Mouse (Mus musculus): ENCODE measurements around the gene Wdr62. TPM values are rescaled to one million over a fixed set of nuclear protein-coding genes. Genes with fewer than 3 reads are reported as not detected.

Gene Wdr62
- total and polyA plus RNA-seq, 2 experiments, result 0.55 to 5.9 TPM

GRCm38 (mm10) chr7:30194101-30194831 is 86.0 kb downstream of the Wdr62 start:
- Histone ChIP-seq H3K36me3 (ENCODE audit: control insufficient read depth, insufficient read depth, low read length) (peaks cover 11% of the 10 kb centered on the region), H3K4me1 (ENCODE audit: control insufficient read depth, insufficient read depth, low read length) (peaks cover 3% of the 10 kb centered on the region; the same call in 1 of the 2 replicates), H3K27ac (replicated peaks; ENCODE audit: insufficient read depth, low read depth, low read length) (peak overlapping the region; percentile 66), H3K9ac (ENCODE audit: low read depth, low read length) (peak overlapping the region; percentile 79), H3K4me3 (ENCODE audit: insufficient read depth, low read depth, low read length) (peak overlapping the region; percentile 78), H3K79me2 (ENCODE audit: control insufficient read depth, insufficient read depth, low read length) (no peaks in the 10 kb centered on the region; the same call in 1 of the 2 replicates), H3K27me3 (ENCODE audit: control insufficient read depth, insufficient read depth, low read length) (no peaks in the 10 kb centered on the region)
- under 1% methylated on average over 25 of the region's 26 CpGs for WGBS
- TF ChIP-seq POLR2A (IDR thresholded peaks at IDR 0.05; ENCODE audit: extremely low read depth, insufficient read depth, low read length), result no peak
- TF ChIP-seq CTCF (IDR thresholded peaks at IDR 0.05; ENCODE audit: low read depth, low read length), result no peak
- peak; percentile 57 for DNase-seq (ENCODE audit: extremely low read depth, low read depth, low spot score)

DNA sequence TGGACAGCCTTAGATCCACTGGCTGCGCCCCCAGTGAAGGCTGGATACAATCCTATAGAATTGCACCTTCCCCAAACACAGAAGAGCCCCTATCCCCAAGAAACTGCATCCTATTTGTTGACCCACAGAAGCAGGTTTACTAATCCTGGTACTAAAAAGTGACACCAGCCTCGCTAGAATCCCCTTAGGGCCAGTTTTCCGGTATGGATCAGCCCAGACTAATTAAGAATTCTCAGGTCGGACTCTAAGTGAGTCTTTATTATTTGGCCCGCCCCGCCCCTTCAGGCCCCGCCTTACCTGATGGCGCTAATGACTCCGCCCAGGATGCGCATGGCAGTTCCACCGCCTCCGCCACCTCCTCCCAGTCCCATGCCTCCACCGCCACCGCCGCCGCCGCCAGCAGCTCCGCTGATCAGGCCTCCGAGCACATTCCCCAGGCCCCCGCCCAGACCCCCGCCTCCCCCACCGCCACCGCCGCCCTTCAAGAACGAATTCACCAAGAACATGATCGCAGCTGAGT is 86.6 kb downstream of the Wdr62 start:
- WGBS, result 4% methylated on average over 26 of the region's 26 CpGs
- DNase-seq (ENCODE audit: extremely low read depth, low read depth, low spot score), result peak; percentile 54
- no peak for TF ChIP-seq CTCF (IDR thresholded peaks at IDR 0.05; ENCODE audit: low read depth, low read length)
- no peak for TF ChIP-seq POLR2A (IDR thresholded peaks at IDR 0.05; ENCODE audit: extremely low read depth, insufficient read depth, low read length)

DNA sequence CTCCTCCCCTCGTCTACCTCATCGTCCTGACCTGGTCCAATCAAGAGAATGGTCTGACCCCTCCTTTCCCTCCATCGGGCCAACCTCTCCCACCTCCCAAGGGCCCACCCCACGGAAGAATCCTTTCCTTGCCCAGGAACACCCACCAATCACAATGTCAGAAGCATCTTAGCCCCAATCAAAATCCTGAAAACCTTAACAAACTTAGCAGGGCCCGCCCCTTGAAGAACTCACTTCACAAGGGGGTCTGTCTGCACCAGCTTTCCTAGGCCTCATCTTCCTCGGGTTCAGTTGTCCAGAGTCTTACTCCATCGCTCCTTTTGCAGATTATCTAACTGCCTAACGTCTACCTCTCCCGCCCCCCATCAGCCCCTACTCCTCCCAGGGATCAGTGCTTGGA is 87.2 kb downstream of the Wdr62 start:
- DNase-seq (ENCODE audit: extremely low read depth, low read depth, low spot score), result no peak
- peaks cover 15% of the 10 kb centered on the region for H3K36me3 ChIP-seq (ENCODE audit: control insufficient read depth, insufficient read depth, low read length)
- TF ChIP-seq POLR2A (IDR thresholded peaks at IDR 0.05; ENCODE audit: extremely low read depth, insufficient read depth, low read length), result no peak
- H3K4me1 ChIP-seq (ENCODE audit: control insufficient read depth, insufficient read depth, low read length), result peaks cover 3% of the 10 kb centered on the region; the same call in 1 of the 2 replicates
- no peak overlapping the region for H3K4me3 ChIP-seq (ENCODE audit: insufficient read depth, low read depth, low read length)
- WGBS, result 71% methylated on average over 9 of the region's 9 CpGs
- no peaks in the 10 kb centered on the region; the same call in 1 of the 2 replicates for H3K79me2 ChIP-seq (ENCODE audit: control insufficient read depth, insufficient read depth, low read length)
- no peak overlapping the region for H3K27ac ChIP-seq (replicated peaks; ENCODE audit: insufficient read depth, low read depth, low read length)
- no peaks in the 10 kb centered on the region for H3K27me3 ChIP-seq (ENCODE audit: control insufficient read depth, insufficient read depth, low read length)
- H3K9ac ChIP-seq (ENCODE audit: low read depth, low read length), result no peak overlapping the region

More for the DNA sequence above, 86.6 kb downstream of the Wdr62 start:
- H3K4me3 ChIP-seq (ENCODE audit: insufficient read depth, low read depth, low read length), result peak overlapping the region; percentile 78
- H3K9ac ChIP-seq (ENCODE audit: low read depth, low read length), result no peak overlapping the region; the same call in 1 of the 2 replicates
- peaks cover 3% of the 10 kb centered on the region; the same call in 1 of the 2 replicates for H3K4me1 ChIP-seq (ENCODE audit: control insufficient read depth, insufficient read depth, low read length)
- H3K27ac ChIP-seq (replicated peaks; ENCODE audit: insufficient read depth, low read depth, low read length), result no peak overlapping the region
- no peaks in the 10 kb centered on the region; the same call in 1 of the 2 replicates for H3K79me2 ChIP-seq (ENCODE audit: control insufficient read depth, insufficient read depth, low read length)
- H3K27me3 ChIP-seq (ENCODE audit: control insufficient read depth, insufficient read depth, low read length), result no peaks in the 10 kb centered on the region
- H3K36me3 ChIP-seq (ENCODE audit: control insufficient read depth, insufficient read depth, low read length), result peaks cover 15% of the 10 kb centered on the region

- Histone ChIP-seq H3K36me3 (ENCODE audit: control insufficient read depth, insufficient read depth, low read length) (peaks cover 22% of the 10 kb centered on the region), H3K4me3 (ENCODE audit: insufficient read depth, low read depth, low read length) (no peak overlapping the region), H3K27me3 (ENCODE audit: control insufficient read depth, insufficient read depth, low read length) (no peaks in the 10 kb centered on the region), H3K79me2 (ENCODE audit: control insufficient read depth, insufficient read depth, low read length) (no peaks in the 10 kb centered on the region; the same call in 1 of the 2 replicates), H3K27ac (replicated peaks; ENCODE audit: insufficient read depth, low read depth, low read length) (no peak overlapping the region), H3K4me1 (ENCODE audit: control insufficient read depth, insufficient read depth, low read length) (peaks cover 3% of the 10 kb centered on the region; the same call in 1 of the 2 replicates), H3K9ac (ENCODE audit: low read depth, low read length) (no peak overlapping the region)
- no peak for DNase-seq (ENCODE audit: extremely low read depth, low read depth, low spot score)
- TF ChIP-seq POLR2A (IDR thresholded peaks at IDR 0.05; ENCODE audit: extremely low read depth, insufficient read depth, low read length) (no peak), CTCF (IDR thresholded peaks at IDR 0.05; ENCODE audit: low read depth, low read length) (no peak)
- WGBS, result 89% methylated on average over 12 of the region's 12 CpGs
Observed at GRCm38 (mm10) chr7:30192088-30192487, 88.1 kb downstream of the Wdr62 start.

Other genes starting within 250 kb of the Wdr62 start
- 1.1 TPM in 2 replicates for gene Zfp14, start 229.0 kb downstream of the Wdr62 start, total RNA-seq (2014; rRNA removed)
- gene Zfp14, start 229.0 kb downstream of the Wdr62 start, polyA plus RNA-seq (2012; rRNA removed), result 0.49 and 0.65 TPM in 2 replicates
- gene Zfp82, start 207.5 kb downstream of the Wdr62 start, total RNA-seq (2014; rRNA removed), result 0.40 and 0.46 TPM in 2 replicates
- 0.04 and 0.14 TPM in 2 replicates for gene Zfp82, start 207.5 kb downstream of the Wdr62 start, polyA plus RNA-seq (2012; rRNA removed)
- gene Gm26920, start 190.0 kb downstream of the Wdr62 start, total RNA-seq (2014; rRNA removed), result 0.13 TPM in 1 of 2 replicates, not detected in the other
- gene Gm26920, start 190.0 kb downstream of the Wdr62 start, polyA plus RNA-seq (2012; rRNA removed), result not detected in 2 replicates
- gene Zfp566, start 189.9 kb downstream of the Wdr62 start, total RNA-seq (2014; rRNA removed), result 0.37 and 0.67 TPM in 2 replicates
- gene Zfp566, start 189.9 kb downstream of the Wdr62 start, polyA plus RNA-seq (2012; rRNA removed), result 0.56 and 1.9 TPM in 2 replicates
- 19.0 and 19.6 TPM in 2 replicates for gene Zfp260, start 185.6 kb downstream of the Wdr62 start, total RNA-seq (2014; rRNA removed)
- 8.3 and 11.1 TPM in 2 replicates for gene Zfp260, start 185.6 kb downstream of the Wdr62 start, polyA plus RNA-seq (2012; rRNA removed)
- gene Zfp382, start 158.5 kb downstream of the Wdr62 start, total RNA-seq (2014; rRNA removed), result 0.54 and 0.74 TPM in 2 replicates
- 0.07 TPM in 1 of 2 replicates, not detected in the other for gene Zfp382, start 158.5 kb downstream of the Wdr62 start, polyA plus RNA-seq (2012; rRNA removed)
- gene Zfp146, start 110.7 kb downstream of the Wdr62 start, total RNA-seq (2014; rRNA removed), result 16.3 and 20.8 TPM in 2 replicates
- gene Zfp146, start 110.7 kb downstream of the Wdr62 start, polyA plus RNA-seq (2012; rRNA removed), result 5.1 and 6.9 TPM in 2 replicates
- 6.1 and 9.7 TPM in 2 replicates for gene Cox7a1, start 96.3 kb downstream of the Wdr62 start, total RNA-seq (2014; rRNA removed)
- gene Cox7a1, start 96.3 kb downstream of the Wdr62 start, polyA plus RNA-seq (2012; rRNA removed), result 2.0 and 2.8 TPM in 2 replicates
- gene Capns1, start 81.6 kb downstream of the Wdr62 start, total RNA-seq (2014; rRNA removed), result 65.5 and 73.6 TPM in 2 replicates
- 235 and 253 TPM in 2 replicates for gene Capns1, start 81.6 kb downstream of the Wdr62 start, polyA plus RNA-seq (2012; rRNA removed)
- 57.1 and 68.6 TPM in 2 replicates for gene Polr2i, start 48.5 kb downstream of the Wdr62 start, total RNA-seq (2014; rRNA removed)
- gene Polr2i, start 48.5 kb downstream of the Wdr62 start, polyA plus RNA-seq (2012; rRNA removed), result 99.9 and 109 TPM in 2 replicates
- 32.3 and 32.5 TPM in 2 replicates for gene Tbcb, start 48.1 kb downstream of the Wdr62 start, total RNA-seq (2014; rRNA removed)
- gene Tbcb, start 48.1 kb downstream of the Wdr62 start, polyA plus RNA-seq (2012; rRNA removed), result 21.5 and 22.1 TPM in 2 replicates
- not detected in 2 replicates for gene Ovol3, start 44.7 kb downstream of the Wdr62 start, total RNA-seq (2014; rRNA removed)
- 0.94 and 1.0 TPM in 2 replicates for gene Ovol3, start 44.7 kb downstream of the Wdr62 start, polyA plus RNA-seq (2012; rRNA removed)
- not detected in 2 replicates for gene Thap8, start 325 bp downstream of the Wdr62 start, total RNA-seq (2014; rRNA removed)
- not detected in 2 replicates for gene Thap8, start 325 bp downstream of the Wdr62 start, polyA plus RNA-seq (2012; rRNA removed)
- 0.18 and 0.54 TPM in 2 replicates for gene Clip3, start 11.3 kb upstream of the Wdr62 start, total RNA-seq (2014; rRNA removed)
- 0.24 and 0.80 TPM in 2 replicates for gene Clip3, start 11.3 kb upstream of the Wdr62 start, polyA plus RNA-seq (2012; rRNA removed)
- 15.0 and 16.8 TPM in 2 replicates for gene Alkbh6, start 28.3 kb upstream of the Wdr62 start, total RNA-seq (2014; rRNA removed)
- gene Alkbh6, start 28.3 kb upstream of the Wdr62 start, polyA plus RNA-seq (2012; rRNA removed), result 38.7 and 51.4 TPM in 2 replicates
- gene Syne4, start 34.4 kb upstream of the Wdr62 start, total RNA-seq (2014; rRNA removed), result 1.7 and 3.5 TPM in 2 replicates
- 2.2 and 4.9 TPM in 2 replicates for gene Syne4, start 34.4 kb upstream of the Wdr62 start, polyA plus RNA-seq (2012; rRNA removed)
- gene E130208F15Rik, start 41.3 kb upstream of the Wdr62 start, total RNA-seq (2014; rRNA removed), result 0.18 and 0.34 TPM in 2 replicates
- 0.06 and 0.39 TPM in 2 replicates for gene E130208F15Rik, start 41.3 kb upstream of the Wdr62 start, polyA plus RNA-seq (2012; rRNA removed)
- 4.0 and 4.4 TPM in 2 replicates for gene Sdhaf1, start 43.5 kb upstream of the Wdr62 start, total RNA-seq (2014; rRNA removed)
- 15.8 and 16.2 TPM in 2 replicates for gene Sdhaf1, start 43.5 kb upstream of the Wdr62 start, polyA plus RNA-seq (2012; rRNA removed)
- gene Lrfn3, start 82.4 kb upstream of the Wdr62 start, total RNA-seq (2014; rRNA removed), result 0.74 and 1.7 TPM in 2 replicates
- gene Lrfn3, start 82.4 kb upstream of the Wdr62 start, polyA plus RNA-seq (2012; rRNA removed), result 12.9 and 22.2 TPM in 2 replicates
- 46.1 and 57.6 TPM in 2 replicates for gene Tyrobp, start 133.3 kb upstream of the Wdr62 start, total RNA-seq (2014; rRNA removed)
- gene Tyrobp, start 133.3 kb upstream of the Wdr62 start, polyA plus RNA-seq (2012; rRNA removed), result 48.1 and 86.4 TPM in 2 replicates
- 1.9 and 2.1 TPM in 2 replicates for gene Hcst, start 139.4 kb upstream of the Wdr62 start, total RNA-seq (2014; rRNA removed)
- gene Hcst, start 139.4 kb upstream of the Wdr62 start, polyA plus RNA-seq (2012; rRNA removed), result 3.3 and 5.0 TPM in 2 replicates
- gene Nfkbid, start 141.3 kb upstream of the Wdr62 start, total RNA-seq (2014; rRNA removed), result 0.55 and 1.0 TPM in 2 replicates
- gene Nfkbid, start 141.3 kb upstream of the Wdr62 start, polyA plus RNA-seq (2012; rRNA removed), result 0.52 and 0.92 TPM in 2 replicates
- 0.18 and 0.74 TPM in 2 replicates for gene Aplp1, start 165.1 kb upstream of the Wdr62 start, total RNA-seq (2014; rRNA removed)
- 0.65 and 0.70 TPM in 2 replicates for gene Aplp1, start 165.1 kb upstream of the Wdr62 start, polyA plus RNA-seq (2012; rRNA removed)
- not detected in 2 replicates for gene Kirrel2, start 177.3 kb upstream of the Wdr62 start, total RNA-seq (2014; rRNA removed)
- not detected in 2 replicates for gene Kirrel2, start 177.3 kb upstream of the Wdr62 start, polyA plus RNA-seq (2012; rRNA removed)
- gene Nphs1, start 177.9 kb upstream of the Wdr62 start, total RNA-seq (2014; rRNA removed), result under 0.01 TPM in 1 of 2 replicates, not detected in the other
- not detected in 2 replicates for gene Nphs1, start 177.9 kb upstream of the Wdr62 start, polyA plus RNA-seq (2012; rRNA removed)
- 220 and 232 TPM in 2 replicates for gene Prodh2, start 213.2 kb upstream of the Wdr62 start, total RNA-seq (2014; rRNA removed)
- gene Prodh2, start 213.2 kb upstream of the Wdr62 start, polyA plus RNA-seq (2012; rRNA removed), result 416 and 432 TPM in 2 replicates

Measured in liver, adult 2 months (tissue).